Mouse (Mus musculus) ES-E14 (cell line): Measurements from ENCODE around the gene Col13a1. TPM values are rescaled to one million over a fixed set of nuclear protein-coding genes. Genes with fewer than 3 reads are reported as not detected.

ENCODE experiments used
- DNase-seq: peaks from one replicate; pipeline ENCODE4 v3.0.0-alpha.2; 2013; ENCODE audit warnings: low read depth, low spot score
- H3K27ac ChIP-seq: 2 replicates; pipeline ENCODE4 v1.5.1; 2012; ENCODE audit warnings: low read depth, mild to moderate bottlenecking, low read length, moderate library complexity, mixed read lengths; ENCODE audit not compliant: poor library complexity, insufficient read depth, severe bottlenecking
- H3K36me3 ChIP-seq: 2 replicates; pipeline ENCODE4 v1.6.1; 2012; ENCODE audit warnings: mild to moderate bottlenecking, low read length, moderate library complexity, mixed read lengths; ENCODE audit not compliant: control insufficient read depth, poor library complexity, insufficient read depth, severe bottlenecking
- H3K4me1 ChIP-seq, 2 experiments: fragments of 150-350 bp in 1 of 2; sonication (generic) in 1 of 2; 2 replicates each; pipeline ENCODE4 v1.6.1; 2012; ENCODE audit warnings: low read length in 2 of 2, mild to moderate bottlenecking in 1 of 2, mixed read lengths in 1 of 2; ENCODE audit not compliant: control insufficient read depth in 2 of 2, insufficient read depth in 2 of 2, poor library complexity in 1 of 2
- H3K4me3 ChIP-seq, 2 experiments: fragments of 150-350 bp in 1 of 2; sonication (generic) in 1 of 2; 2 replicates each; pipeline ENCODE4 v1.5.1; 2012; ENCODE audit warnings: low read length in 2 of 2, low read depth in 1 of 2, mild to moderate bottlenecking in 1 of 2, mixed read lengths in 1 of 2; ENCODE audit not compliant: insufficient read depth in 1 of 2, poor library complexity in 1 of 2, severe bottlenecking in 1 of 2
- H3K9ac ChIP-seq: 2 replicates; pipeline ENCODE4 v1.6.1; 2012; ENCODE audit warnings: low read depth, mild to moderate bottlenecking, low read length, mixed read lengths; ENCODE audit not compliant: poor library complexity, insufficient read depth, severe bottlenecking
- H3K9me3 ChIP-seq: fragments of 150-350 bp; sonication (generic); 2 replicates; pipeline ENCODE4 v1.6.1; 2012; ENCODE audit warnings: low read depth, mild to moderate bottlenecking, low read length; ENCODE audit not compliant: control insufficient read depth, insufficient read depth
- CHD2 ChIP-seq: IDR thresholded peaks from 2 replicates; pipeline ENCODE4 v1.6.1; 2014; ENCODE audit warnings: mild to moderate bottlenecking, low read depth, low read length, inconsistent platforms
- HCFC1 ChIP-seq: IDR thresholded peaks from 2 replicates; pipeline ENCODE4 v1.6.1; 2012; ENCODE audit warnings: low read length, inconsistent platforms, borderline replicate concordance; ENCODE audit not compliant: insufficient read depth
- MAFK ChIP-seq: IDR thresholded peaks from 2 replicates; pipeline ENCODE4 v1.6.1; 2014; ENCODE audit warnings: mild to moderate bottlenecking, low read depth, low read length, inconsistent platforms; ENCODE audit not compliant: insufficient read depth
- ZC3H11A ChIP-seq: IDR thresholded peaks from 2 replicates; pipeline ENCODE4 v1.6.1; 2012; ENCODE audit warnings: low read depth, mild to moderate bottlenecking, inconsistent platforms, low read length, borderline replicate concordance
- ZNF384 ChIP-seq: IDR thresholded peaks from 2 replicates; pipeline ENCODE4 v1.6.1; 2012; ENCODE audit warnings: low read depth, low read length, inconsistent platforms
- in situ Hi-C, 2 experiments: fragments of 600-800 bp; cut with MboI; formaldehyde crosslinking; loops; one replicate each; pipeline ENCODE4 v1.15.1; 2025; ENCODE audit warnings: low sequenced_read_pairs in 2 of 2, inconsistent platforms in 1 of 2; ENCODE audit not compliant: unreplicated experiment in 2 of 2
- total RNA-seq: library from RNA; depleted of rRNA; stranded (reverse); fragments of 300-350 nt; gene quantifications from 2 replicates; pipeline ENCODE4 v1.2.3, GENCODE M21; 2012

Col13a1 gene
- total RNA-seq, 1 experiment = 4.7 TPM

- no peak for DNase-seq
Observed at GRCm38 (mm10) chr10:62019386-62020067, 40.6 kb upstream of the Col13a1 start.

GRCm38 (mm10) chr10:62016947-62017346, 38.0 kb upstream of the Col13a1 start:
- H3K4me3 ChIP-seq = no peak overlapping the region
- no peaks in the 10 kb centered on the region for H3K9me3 ChIP-seq
- no peaks in the 10 kb centered on the region for H3K36me3 ChIP-seq
- H3K27ac ChIP-seq = no peak overlapping the region
- TF ChIP-seq HCFC1 (no peak), CHD2 (no peak), MAFK (no peak), ZC3H11A (no peak), ZNF384 (no peak)
- H3K4me1 ChIP-seq = peaks cover 0 to 23% of the 10 kb centered on the region in 2 experiments; a peak in 2 of 4 replicates
- in situ Hi-C loops = no loop called here
- no peak overlapping the region for H3K9ac ChIP-seq
- DNase-seq = no peak

More at GRCm38 (mm10) chr10:62019386-62020067, 40.6 kb upstream of the Col13a1 start:
- TF ChIP-seq MAFK (no peak), HCFC1 (no peak), CHD2 (no peak), ZC3H11A (no peak), ZNF384 (no peak)
- Histone ChIP-seq H3K4me1 (peaks cover 0 to 13% of the 10 kb centered on the region in 2 experiments; a peak in 2 of 4 replicates), H3K36me3 (no peaks in the 10 kb centered on the region), H3K9ac (no peak overlapping the region), H3K4me3 (no peak overlapping the region), H3K27ac (no peak overlapping the region), H3K9me3 (no peaks in the 10 kb centered on the region)
- in situ Hi-C loops = no loop called here

- Histone ChIP-seq H3K36me3 (no peaks in the 10 kb centered on the region), H3K9me3 (no peaks in the 10 kb centered on the region), H3K4me1 (peaks cover 6 to 24% of the 10 kb centered on the region in 2 experiments), H3K27ac (peak overlapping the region; percentile 30; the same call in 1 of the 2 replicates), H3K9ac (peak overlapping the region; percentile 25; the same call in 1 of the 2 replicates), H3K4me3 (no peak overlapping the region)
- no peak for DNase-seq
- in situ Hi-C loops = no loop called here
- TF ChIP-seq MAFK (no peak), ZNF384 (peak; percentile 86)
Observed at GRCm38 (mm10) chr10:62013190-62013589, 34.3 kb upstream of the Col13a1 start.

DNA sequence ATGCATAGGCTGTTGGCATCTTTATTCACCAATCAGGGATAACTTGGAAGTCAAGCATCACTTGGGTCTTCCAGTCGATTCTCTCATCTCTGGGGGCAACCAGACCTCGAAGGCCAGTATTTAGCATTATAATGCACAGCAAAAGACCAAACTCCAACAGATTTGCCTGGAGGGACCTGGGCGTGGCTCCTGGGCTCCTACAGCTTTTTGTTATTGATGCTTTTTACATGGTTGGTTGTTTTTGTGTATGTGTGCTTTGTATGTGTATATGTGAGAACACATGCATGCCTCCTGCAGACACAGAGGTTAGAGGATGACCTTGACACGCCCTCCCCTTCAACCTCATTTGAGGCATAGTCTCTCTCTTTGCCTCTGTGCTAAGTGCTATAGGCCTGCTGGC, 33.5 kb upstream of the Col13a1 start:
- Histone ChIP-seq H3K27ac (peak overlapping the region; percentile 30), H3K4me3 (no peak overlapping the region), H3K36me3 (no peaks in the 10 kb centered on the region), H3K9me3 (no peaks in the 10 kb centered on the region), H3K9ac (no peak overlapping the region), H3K4me1 (peaks cover 6 to 24% of the 10 kb centered on the region in 2 experiments)
- TF ChIP-seq CHD2 (no peak), MAFK (no peak), ZNF384 (no peak), ZC3H11A (no peak), HCFC1 (no peak)
- in situ Hi-C loops = no loop called here
- no peak for DNase-seq

GRCm38 (mm10) chr10:62009981-62010500, 31.1 kb upstream of the Col13a1 start:
- Histone ChIP-seq H3K36me3 (no peaks in the 10 kb centered on the region), H3K9ac (no peak overlapping the region), H3K9me3 (no peaks in the 10 kb centered on the region), H3K4me3 (no peak overlapping the region; a peak in 1 of 4 replicates), H3K4me1 (peaks cover 6 to 24% of the 10 kb centered on the region in 2 experiments), H3K27ac (peak overlapping the region; percentile 2; the same call in 1 of the 2 replicates)
- TF ChIP-seq HCFC1 (no peak), MAFK (no peak), ZC3H11A (no peak), ZNF384 (no peak)
- in situ Hi-C loops = no loop called here
- no peak for DNase-seq
